Mouse (Mus musculus): Measurements from ENCODE around the gene Gm5089. TPM values are rescaled to one million over a fixed set of nuclear protein-coding genes. Genes with fewer than 3 reads are reported as not detected.
"Not testable (repeated sequence)": the region's sequence is repeated elsewhere in the genome, so short reads cannot be mapped to it uniquely, and the experiment has no call there.

The Gm5089 gene
- polyA plus RNA-seq, 1 experiment: not detected

DNA sequence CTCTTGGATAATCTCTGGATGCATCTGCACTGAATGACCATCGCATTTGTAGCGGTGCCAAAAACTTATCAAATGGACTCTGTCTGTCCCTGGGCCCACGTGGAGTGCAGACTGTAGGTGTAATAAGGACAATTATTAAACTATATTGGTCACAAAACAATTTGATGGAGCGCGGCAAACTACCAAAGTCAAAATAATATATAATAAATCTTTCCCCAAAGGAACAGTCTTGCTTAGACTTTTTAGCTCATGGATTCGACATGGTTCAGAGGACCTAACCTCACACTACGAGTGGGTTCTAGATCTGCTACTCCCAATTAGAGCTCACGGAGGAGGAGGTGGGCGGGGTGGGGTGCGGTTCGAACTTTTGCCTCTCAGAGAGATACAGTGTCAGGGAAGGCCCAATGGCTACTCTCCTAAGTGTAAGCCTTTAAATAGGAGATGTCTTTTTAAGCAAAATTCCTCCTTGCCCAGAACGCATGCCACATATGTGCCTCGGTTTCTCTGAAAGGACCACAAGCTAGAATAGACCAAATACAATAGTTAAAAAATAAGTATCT is 15.1 kb upstream of the Gm5089 start:
- TF ChIP-seq CTCF (IDR thresholded peaks at IDR 0.05; ENCODE audit: control insufficient read depth, insufficient read depth, insufficient replicate concordance, low read depth, low read length) (no peak), POLR2A (IDR thresholded peaks at IDR 0.05; ENCODE audit: control insufficient read depth, low read depth, low read length) (no peak)
- Histone ChIP-seq H3K4me3 (ENCODE audit: control insufficient read depth, low read depth, low read length) (no peak overlapping the region), H3K27ac (ENCODE audit: control insufficient read depth, insufficient read depth, low read depth, low read length) (no peak overlapping the region), H3K36me3 (ENCODE audit: control insufficient read depth, insufficient read depth, low read length) (no peaks in the 10 kb centered on the region), H3K4me1 (ENCODE audit: control insufficient read depth, insufficient read depth, low read length) (peaks cover 3% of the 10 kb centered on the region), H3K27me3 (ENCODE audit: control insufficient read depth, insufficient read depth, low read length) (peaks cover 14% of the 10 kb centered on the region)

DNA sequence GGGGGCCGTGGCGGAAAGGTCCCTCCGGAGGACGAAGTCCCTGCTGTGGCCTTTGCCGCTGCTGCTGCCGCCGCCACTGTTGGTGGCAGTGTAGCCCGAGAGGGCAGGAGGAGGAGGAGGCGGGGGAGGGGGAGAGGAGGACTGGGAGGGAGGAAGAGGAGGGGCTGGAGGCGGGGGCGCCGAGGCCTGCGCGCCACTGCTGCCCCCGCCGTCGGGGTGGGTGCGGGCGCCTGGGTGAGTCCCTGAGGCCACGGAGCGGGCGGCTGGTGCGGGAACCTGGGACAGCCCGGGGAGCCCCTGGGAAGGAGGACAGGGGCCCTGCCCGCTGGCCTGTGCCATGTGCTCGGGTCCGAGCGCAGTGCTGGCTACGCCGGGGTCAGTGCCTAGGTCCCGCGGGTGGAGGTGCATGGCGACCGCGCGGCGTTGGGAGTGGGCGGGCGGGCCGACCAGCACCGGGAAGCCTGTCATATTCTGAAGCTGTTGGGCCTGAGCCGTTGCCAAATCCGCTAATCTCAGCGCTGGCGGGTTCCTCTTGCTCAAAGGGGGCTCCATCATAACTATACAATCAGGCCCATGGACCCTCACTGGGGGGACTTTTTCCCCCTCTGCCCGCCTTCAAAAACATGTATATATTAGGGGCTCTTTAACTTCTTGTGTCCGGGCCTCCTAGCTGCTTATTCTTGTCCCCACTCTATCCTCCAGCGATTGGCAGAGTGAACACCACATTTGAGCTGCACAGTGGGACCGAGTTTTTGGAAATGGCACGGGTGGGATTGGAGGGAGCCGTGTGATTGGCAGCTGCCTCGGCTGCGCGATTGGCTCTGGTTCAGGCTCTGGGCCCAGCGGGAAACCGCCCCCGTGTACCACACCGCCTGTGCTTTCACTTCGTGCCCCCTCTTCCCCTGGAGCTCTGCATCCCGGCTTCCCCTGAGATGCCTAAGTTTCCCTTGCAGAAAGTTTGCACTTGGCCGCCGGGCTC is 14.1 kb upstream of the Gm5089 start, which contains the start of gene Zic5:
Gene Zic5 (minus strand): TSS at position 915 of the 979 bp plus-strand sequence.
- no peaks in the 10 kb centered on the region for H3K36me3 ChIP-seq (ENCODE audit: control insufficient read depth, insufficient read depth, low read length)
- peaks cover 14% of the 10 kb centered on the region for H3K27me3 ChIP-seq (ENCODE audit: control insufficient read depth, insufficient read depth, low read length)
- peak within 1 kb of the TSS; percentile 84 for H3K4me3 ChIP-seq (ENCODE audit: control insufficient read depth, low read depth, low read length)
- no peak within 1 kb of the TSS for H3K27ac ChIP-seq (ENCODE audit: control insufficient read depth, insufficient read depth, low read depth, low read length)
- peaks cover 3% of the 10 kb centered on the region for H3K4me1 ChIP-seq (ENCODE audit: control insufficient read depth, insufficient read depth, low read length)
- no peak for TF ChIP-seq POLR2A (IDR thresholded peaks at IDR 0.05; ENCODE audit: control insufficient read depth, low read depth, low read length)
- no peak for TF ChIP-seq CTCF (IDR thresholded peaks at IDR 0.05; ENCODE audit: control insufficient read depth, insufficient read depth, insufficient replicate concordance, low read depth, low read length)

DNA sequence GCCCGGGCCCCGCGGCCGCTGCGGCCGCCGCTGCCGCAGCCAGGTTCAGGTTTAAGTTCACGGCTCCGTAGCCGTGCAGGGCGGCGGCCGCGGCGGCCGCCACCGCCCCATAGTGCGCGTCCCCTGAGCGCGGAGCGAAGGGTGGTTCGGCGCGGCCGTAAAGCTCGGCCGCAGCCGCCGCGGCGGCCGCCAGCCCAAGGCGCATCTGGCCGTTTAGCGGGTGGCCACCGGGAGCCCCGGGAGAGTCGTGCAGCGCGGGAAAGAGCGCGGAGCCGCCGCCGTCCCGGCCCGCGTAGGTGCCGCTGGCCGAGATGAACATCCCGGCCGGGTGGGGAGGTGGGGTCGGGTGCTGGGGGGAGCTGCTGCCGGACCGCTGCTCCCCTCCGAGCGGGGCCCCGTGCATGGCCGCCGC is 13.4 kb upstream of the Gm5089 start:
- no peaks in the 10 kb centered on the region for H3K36me3 ChIP-seq (ENCODE audit: control insufficient read depth, insufficient read depth, low read length)
- no peak for TF ChIP-seq CTCF (IDR thresholded peaks at IDR 0.05; ENCODE audit: control insufficient read depth, insufficient read depth, insufficient replicate concordance, low read depth, low read length)
- no peak for TF ChIP-seq POLR2A (IDR thresholded peaks at IDR 0.05; ENCODE audit: control insufficient read depth, low read depth, low read length)
- peaks cover 3% of the 10 kb centered on the region for H3K4me1 ChIP-seq (ENCODE audit: control insufficient read depth, insufficient read depth, low read length)
- peaks cover 14% of the 10 kb centered on the region for H3K27me3 ChIP-seq (ENCODE audit: control insufficient read depth, insufficient read depth, low read length)
- H3K27ac ChIP-seq (ENCODE audit: control insufficient read depth, insufficient read depth, low read depth, low read length): no peak overlapping the region
- peak overlapping the region; percentile 84 for H3K4me3 ChIP-seq (ENCODE audit: control insufficient read depth, low read depth, low read length)

DNA sequence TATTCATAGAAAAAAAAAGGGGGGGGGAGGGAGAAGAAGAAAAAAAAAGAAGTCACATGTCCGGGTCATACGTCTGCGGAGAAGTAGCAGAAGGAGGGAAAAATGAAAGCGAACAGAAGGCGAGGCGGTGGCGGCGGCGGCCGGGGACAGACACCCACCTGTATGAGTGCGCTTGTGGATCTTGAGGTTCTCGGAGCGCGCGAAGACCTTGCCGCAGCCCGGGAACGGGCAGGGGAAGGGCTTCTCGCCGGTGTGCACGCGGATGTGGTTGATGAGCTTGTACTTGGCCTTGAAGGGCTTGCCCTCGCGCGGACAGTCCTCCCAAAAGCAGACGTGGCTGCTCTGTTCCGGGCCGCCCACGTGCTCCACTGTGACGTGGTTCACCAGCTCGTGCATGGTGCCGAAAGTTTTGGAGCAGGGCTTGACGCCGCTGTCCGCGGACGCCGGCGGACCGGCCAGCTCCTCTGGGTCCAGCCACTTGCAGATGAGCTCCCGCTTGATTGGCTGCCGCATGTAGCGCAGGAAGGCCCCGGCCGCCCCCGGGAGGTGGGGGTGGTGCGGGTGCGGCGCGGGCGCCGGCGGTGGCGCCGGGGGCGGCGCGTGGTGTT is 12.9 kb upstream of the Gm5089 start:
- not testable (repeated sequence) for H3K27ac ChIP-seq (ENCODE audit: control insufficient read depth, insufficient read depth, low read depth, low read length)

DNA sequence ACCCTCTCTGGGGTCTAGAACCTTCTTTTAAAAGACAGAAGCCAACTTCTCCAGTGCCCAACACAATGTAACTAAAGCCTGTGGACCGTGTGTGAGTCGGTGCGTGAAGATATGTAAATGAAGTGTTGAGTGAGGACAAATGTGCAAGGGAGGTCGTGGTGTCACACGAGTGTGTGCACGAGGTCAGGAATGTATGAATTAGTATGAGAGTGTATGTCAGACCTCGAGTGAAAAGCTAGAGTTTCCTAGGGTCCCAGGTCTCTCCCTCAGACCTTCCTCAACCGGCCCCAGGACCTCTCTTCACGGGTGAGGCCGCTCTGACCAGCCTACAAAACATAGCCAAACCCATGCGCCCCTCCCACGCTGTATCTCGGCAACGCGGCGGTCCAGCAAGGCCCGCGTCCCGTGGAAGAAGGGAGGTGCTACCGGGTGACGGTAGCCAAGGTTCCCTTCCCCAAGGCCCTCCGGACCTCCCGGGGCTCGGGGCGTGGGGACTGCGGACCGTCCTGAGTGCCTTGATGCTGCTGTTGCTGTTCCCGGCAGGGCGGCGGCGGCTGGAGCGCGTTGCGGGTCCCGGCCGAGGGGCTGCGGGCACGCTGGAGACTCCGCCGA is 12.3 kb upstream of the Gm5089 start:
- peaks cover 11% of the 10 kb centered on the region for H3K27me3 ChIP-seq (ENCODE audit: control insufficient read depth, insufficient read depth, low read length)
- TF ChIP-seq POLR2A (IDR thresholded peaks at IDR 0.05; ENCODE audit: control insufficient read depth, low read depth, low read length) (no peak), CTCF (IDR thresholded peaks at IDR 0.05; ENCODE audit: control insufficient read depth, insufficient read depth, insufficient replicate concordance, low read depth, low read length) (no peak)
- peaks cover 3% of the 10 kb centered on the region for H3K4me1 ChIP-seq (ENCODE audit: control insufficient read depth, insufficient read depth, low read length)

More for the DNA sequence above, 12.9 kb upstream of the Gm5089 start:
- Histone ChIP-seq H3K4me3 (ENCODE audit: control insufficient read depth, low read depth, low read length) (peak overlapping the region; percentile 84), H3K27me3 (ENCODE audit: control insufficient read depth, insufficient read depth, low read length) (peaks cover 13% of the 10 kb centered on the region)
- not testable (repeated sequence) for H3K36me3 ChIP-seq (ENCODE audit: control insufficient read depth, insufficient read depth, low read length); H3K4me1 ChIP-seq (ENCODE audit: control insufficient read depth, insufficient read depth, low read length)

DNA sequence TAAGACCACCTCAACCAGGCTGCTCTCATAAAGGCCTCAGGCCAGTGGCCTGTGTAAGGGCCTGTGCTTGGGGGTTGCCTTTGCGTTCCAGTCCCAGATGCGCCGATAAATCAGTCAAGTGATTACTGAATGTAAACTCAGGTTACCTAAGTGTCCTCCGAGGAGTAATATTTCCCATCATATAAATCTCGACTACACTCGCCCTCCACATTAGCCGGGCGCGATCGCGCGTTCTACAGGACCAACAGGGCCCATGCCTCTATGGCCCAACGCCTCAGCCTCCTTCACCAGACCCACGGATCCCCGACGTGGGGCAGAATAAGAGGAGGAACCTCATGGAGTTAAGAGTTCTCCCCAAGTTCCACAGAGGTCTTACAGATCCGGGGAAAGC is 11.8 kb upstream of the Gm5089 start:
- Histone ChIP-seq H3K27ac (ENCODE audit: control insufficient read depth, insufficient read depth, low read depth, low read length) (no peak overlapping the region), H3K4me1 (ENCODE audit: control insufficient read depth, insufficient read depth, low read length) (peaks cover 3% of the 10 kb centered on the region)

More for the DNA sequence above, 12.3 kb upstream of the Gm5089 start:
- H3K27ac ChIP-seq (ENCODE audit: control insufficient read depth, insufficient read depth, low read depth, low read length): no peak overlapping the region
- H3K36me3 ChIP-seq (ENCODE audit: control insufficient read depth, insufficient read depth, low read length): no peaks in the 10 kb centered on the region
- peak overlapping the region; percentile 84 for H3K4me3 ChIP-seq (ENCODE audit: control insufficient read depth, low read depth, low read length)

DNA sequence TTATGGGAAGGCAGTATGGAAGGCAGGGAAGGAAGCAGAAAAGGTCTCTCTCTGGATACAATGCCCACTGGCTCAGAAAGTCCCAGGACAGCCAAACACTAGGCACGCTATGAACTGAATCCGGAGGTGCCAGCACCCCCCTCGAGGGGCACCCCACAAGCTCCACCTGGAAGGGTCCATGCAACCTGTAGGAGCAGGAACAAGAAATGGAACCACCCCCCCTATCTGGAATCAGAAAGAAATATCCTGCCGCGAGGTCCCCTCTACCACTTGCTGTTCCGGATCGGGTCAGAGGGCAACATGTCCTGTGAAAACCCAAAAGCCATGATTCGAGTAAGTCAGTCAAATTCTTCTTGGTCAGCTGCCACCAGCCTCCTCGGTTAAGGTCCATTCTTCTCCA is 11.1 kb upstream of the Gm5089 start:
- H3K36me3 ChIP-seq (ENCODE audit: control insufficient read depth, insufficient read depth, low read length): no peaks in the 10 kb centered on the region
- H3K4me3 ChIP-seq (ENCODE audit: control insufficient read depth, low read depth, low read length): peak overlapping the region; percentile 7
- H3K27ac ChIP-seq (ENCODE audit: control insufficient read depth, insufficient read depth, low read depth, low read length): no peak overlapping the region
- H3K4me1 ChIP-seq (ENCODE audit: control insufficient read depth, insufficient read depth, low read length): peaks cover 3% of the 10 kb centered on the region
- TF ChIP-seq POLR2A (IDR thresholded peaks at IDR 0.05; ENCODE audit: control insufficient read depth, low read depth, low read length): no peak
- TF ChIP-seq CTCF (IDR thresholded peaks at IDR 0.05; ENCODE audit: control insufficient read depth, insufficient read depth, insufficient replicate concordance, low read depth, low read length): no peak
- peaks cover 8% of the 10 kb centered on the region; the same call in 1 of the 2 replicates for H3K27me3 ChIP-seq (ENCODE audit: control insufficient read depth, insufficient read depth, low read length)

More for the DNA sequence above, 11.8 kb upstream of the Gm5089 start:
- Histone ChIP-seq H3K27me3 (ENCODE audit: control insufficient read depth, insufficient read depth, low read length) (peaks cover 8% of the 10 kb centered on the region; the same call in 1 of the 2 replicates), H3K36me3 (ENCODE audit: control insufficient read depth, insufficient read depth, low read length) (no peaks in the 10 kb centered on the region), H3K4me3 (ENCODE audit: control insufficient read depth, low read depth, low read length) (peak overlapping the region; percentile 84)
- no peak for TF ChIP-seq CTCF (IDR thresholded peaks at IDR 0.05; ENCODE audit: control insufficient read depth, insufficient read depth, insufficient replicate concordance, low read depth, low read length)
- TF ChIP-seq POLR2A (IDR thresholded peaks at IDR 0.05; ENCODE audit: control insufficient read depth, low read depth, low read length): no peak
